Mouse (Mus musculus) kidney, postnatal 36 days (tissue): ENCODE data around the gene Atf1.
A peak's percentile ranks its signal among the peaks of the same experiment; 100 is the strongest.

Source experiments
- DNase-seq, 2 experiments: peaks; one replicate each; pipeline ENCODE4 v3.0.0; 2021 to 2022; ENCODE audit warnings: mixed read lengths in 2 of 2

The Atf1 gene

GRCm38 (mm10) chr15:100307438-100308096 lies 79.9 kb downstream of the Atf1 start:
- DNase-seq, result peak; percentile 59 to 63
